Mouse (Mus musculus) MEL (cell line): Measurements from ENCODE around the gene Cmklr1. TPM values are rescaled to one million over a fixed set of nuclear protein-coding genes. Genes with fewer than 3 reads are reported as not detected.

Source experiments
- DNase-seq: peaks from one replicate; pipeline ENCODE4 v3.0.0; 2011; ENCODE audit warnings: low read depth, low spot score
- H3K27ac ChIP-seq: 2 replicates; pipeline ENCODE4 v1.5.1; 2012; ENCODE audit warnings: low read depth, mild to moderate bottlenecking, control low read depth, low read length, moderate library complexity; ENCODE audit not compliant: control insufficient read depth
- H3K27me3 ChIP-seq, 2 experiments: fragments of 150-350 bp in 1 of 2; sonication (generic) in 1 of 2; 2 replicates each; pipeline ENCODE4 v1.6.1; 2012; ENCODE audit warnings: low read length in 2 of 2, mild to moderate bottlenecking in 2 of 2, improper control_type of control experiment in 1 of 2, moderate library complexity in 1 of 2; ENCODE audit not compliant: insufficient read depth in 2 of 2, control insufficient read depth in 1 of 2
- H3K36me3 ChIP-seq, 2 experiments: 2 replicates each; pipeline ENCODE4 v1.6.1; 2012 to 2014; ENCODE audit warnings: low read length in 2 of 2, improper control_type of control experiment in 1 of 2, inconsistent platforms in 1 of 2, mild to moderate bottlenecking in 1 of 2; ENCODE audit not compliant: insufficient read depth in 2 of 2, control insufficient read depth in 1 of 2
- H3K4me1 ChIP-seq, 2 experiments: fragments of 150-350 bp in 1 of 2; sonication (generic) in 1 of 2; 2 replicates each; pipeline ENCODE4 v1.6.1; 2012; ENCODE audit warnings: low read length in 2 of 2, improper control_type of control experiment in 1 of 2, mild to moderate bottlenecking in 1 of 2; ENCODE audit not compliant: insufficient read depth in 2 of 2, control insufficient read depth in 1 of 2
- H3K4me3 ChIP-seq, 2 experiments: fragments of 150-350 bp in 1 of 2; sonication (generic) in 1 of 2; 2 replicates each; pipeline ENCODE4 v1.5.1; 2012; ENCODE audit warnings: low read depth in 2 of 2, low read length in 2 of 2, mild to moderate bottlenecking in 2 of 2, moderate library complexity in 2 of 2, control low read depth in 1 of 2, improper control_type of control experiment in 1 of 2; ENCODE audit not compliant: control insufficient read depth in 1 of 2, insufficient read depth in 1 of 2
- H3K79me2 ChIP-seq: 2 replicates; pipeline ENCODE4 v1.6.1; 2012; ENCODE audit warnings: mild to moderate bottlenecking, low read length, moderate library complexity; ENCODE audit not compliant: control insufficient read depth, poor library complexity, insufficient read depth
- H3K9ac ChIP-seq: 2 replicates; pipeline ENCODE4 v1.6.1; 2012; ENCODE audit warnings: low read depth, mild to moderate bottlenecking, control low read depth, low read length, moderate library complexity; ENCODE audit not compliant: control insufficient read depth, poor library complexity, severe bottlenecking
- H3K9me3 ChIP-seq: fragments of 150-350 bp; sonication (generic); replicated peaks from 2 replicates; pipeline ENCODE4 v1.6.1; 2012; ENCODE audit warnings: mild to moderate bottlenecking, low read length, improper control_type of control experiment, moderate library complexity; ENCODE audit not compliant: insufficient read depth
- BHLHE40 ChIP-seq: IDR thresholded peaks from 2 replicates; pipeline ENCODE4 v1.6.1; 2012; ENCODE audit warnings: low read depth, mild to moderate bottlenecking, inconsistent platforms, low read length, improper control_type of control experiment, borderline replicate concordance
- ELF1 ChIP-seq: IDR thresholded peaks from 2 replicates; pipeline ENCODE4 v1.6.1; 2014; ENCODE audit warnings: low read depth, mild to moderate bottlenecking, inconsistent platforms, low read length, improper control_type of control experiment, moderate library complexity
- ETS1 ChIP-seq: IDR thresholded peaks from 2 replicates; pipeline ENCODE4 v1.6.1; 2012; ENCODE audit warnings: low read depth, mild to moderate bottlenecking, inconsistent platforms, low read length, improper control_type of control experiment, moderate library complexity
- GABPA ChIP-seq: IDR thresholded peaks from 2 replicates; pipeline ENCODE4 v1.6.1; 2012; ENCODE audit warnings: low read depth, mild to moderate bottlenecking, inconsistent platforms, low read length, improper control_type of control experiment, moderate library complexity
- GATA1 ChIP-seq: IDR thresholded peaks from 2 replicates; pipeline ENCODE4 v1.6.1; 2011; ENCODE audit warnings: low read depth, low read length, improper control_type of control experiment
- HCFC1 ChIP-seq: IDR thresholded peaks from 2 replicates; pipeline ENCODE4 v1.6.1; 2012; ENCODE audit warnings: low read depth, mild to moderate bottlenecking, inconsistent platforms, low read length, improper control_type of control experiment, moderate library complexity
- KAT2A ChIP-seq: conservative IDR thresholded peaks from 2 replicates; pipeline ENCODE4 v1.6.1; 2012; ENCODE audit warnings: low read depth, low read length, improper control_type of control experiment, inconsistent platforms
- MAFK ChIP-seq: IDR thresholded peaks from 2 replicates; pipeline ENCODE4 v1.6.1; 2011; ENCODE audit warnings: low read depth, mild to moderate bottlenecking, low read length, improper control_type of control experiment, borderline replicate concordance
- MAZ ChIP-seq: IDR thresholded peaks from 2 replicates; pipeline ENCODE4 v1.6.1; 2012; ENCODE audit warnings: low read depth, mild to moderate bottlenecking, inconsistent platforms, low read length, improper control_type of control experiment
- MEF2A ChIP-seq: IDR thresholded peaks from 2 replicates; pipeline ENCODE4 v1.6.1; 2014; ENCODE audit warnings: low read depth, mild to moderate bottlenecking, inconsistent platforms, low read length, improper control_type of control experiment; ENCODE audit not compliant: poor library complexity, insufficient replicate concordance, severe bottlenecking; ENCODE audit errors: extremely low read depth
- MXI1 ChIP-seq: IDR thresholded peaks from 2 replicates; pipeline ENCODE4 v1.6.1; 2011; ENCODE audit warnings: mild to moderate bottlenecking, low read depth, low read length, improper control_type of control experiment
- NRF1 ChIP-seq: IDR thresholded peaks from 2 replicates; pipeline ENCODE4 v1.6.1; 2014; ENCODE audit warnings: low read depth, mild to moderate bottlenecking, inconsistent platforms, low read length, improper control_type of control experiment, moderate library complexity; ENCODE audit not compliant: poor library complexity, insufficient read depth, severe bottlenecking
- POLR2AphosphoS2 ChIP-seq: IDR thresholded peaks from 2 replicates; pipeline ENCODE4 v1.6.1; 2011; ENCODE audit warnings: low read length, improper control_type of control experiment
- RCOR1 ChIP-seq: IDR thresholded peaks from 2 replicates; pipeline ENCODE4 v1.6.1; 2012; ENCODE audit warnings: low read depth, mild to moderate bottlenecking, inconsistent platforms, low read length, improper control_type of control experiment
- SIN3A ChIP-seq: IDR thresholded peaks from 2 replicates; pipeline ENCODE4 v1.6.1; 2012; ENCODE audit warnings: low read length, improper control_type of control experiment, inconsistent platforms
- TCF12 ChIP-seq: IDR thresholded peaks from 2 replicates; pipeline ENCODE4 v1.6.1; 2014; ENCODE audit warnings: low read depth, mild to moderate bottlenecking, inconsistent platforms, low read length, improper control_type of control experiment, moderate library complexity
- ZNF384 ChIP-seq: IDR thresholded peaks from 2 replicates; pipeline ENCODE4 v1.6.1; 2012; ENCODE audit warnings: low read depth, mild to moderate bottlenecking, inconsistent platforms, low read length, improper control_type of control experiment
- polyA plus RNA-seq, 2 experiments: library from polyadenylated mRNA; stranded (reverse) in 1 of 2; unstranded in 1 of 2; fragments of >175 nt in 1 of 2; fragments of >200 nt in 1 of 2; gene quantifications; 2 replicates each; pipeline versions ENCODE4 v1.2.1 to v1.2.4; 2012; ENCODE audit warnings: low replicate concordance in 2 of 2, low read depth in 1 of 2; ENCODE audit not compliant: insufficient read length in 2 of 2, insufficient read depth in 1 of 2, missing spikeins in 1 of 2
- total RNA-seq: library from RNA; depleted of rRNA; stranded (reverse); fragments of 300-350 nt; gene quantifications from 2 replicates; pipeline ENCODE4 v1.2.3, GENCODE M21; 2012

The Cmklr1 gene
- total and polyA plus RNA-seq, 3 experiments: not detected

DNA sequence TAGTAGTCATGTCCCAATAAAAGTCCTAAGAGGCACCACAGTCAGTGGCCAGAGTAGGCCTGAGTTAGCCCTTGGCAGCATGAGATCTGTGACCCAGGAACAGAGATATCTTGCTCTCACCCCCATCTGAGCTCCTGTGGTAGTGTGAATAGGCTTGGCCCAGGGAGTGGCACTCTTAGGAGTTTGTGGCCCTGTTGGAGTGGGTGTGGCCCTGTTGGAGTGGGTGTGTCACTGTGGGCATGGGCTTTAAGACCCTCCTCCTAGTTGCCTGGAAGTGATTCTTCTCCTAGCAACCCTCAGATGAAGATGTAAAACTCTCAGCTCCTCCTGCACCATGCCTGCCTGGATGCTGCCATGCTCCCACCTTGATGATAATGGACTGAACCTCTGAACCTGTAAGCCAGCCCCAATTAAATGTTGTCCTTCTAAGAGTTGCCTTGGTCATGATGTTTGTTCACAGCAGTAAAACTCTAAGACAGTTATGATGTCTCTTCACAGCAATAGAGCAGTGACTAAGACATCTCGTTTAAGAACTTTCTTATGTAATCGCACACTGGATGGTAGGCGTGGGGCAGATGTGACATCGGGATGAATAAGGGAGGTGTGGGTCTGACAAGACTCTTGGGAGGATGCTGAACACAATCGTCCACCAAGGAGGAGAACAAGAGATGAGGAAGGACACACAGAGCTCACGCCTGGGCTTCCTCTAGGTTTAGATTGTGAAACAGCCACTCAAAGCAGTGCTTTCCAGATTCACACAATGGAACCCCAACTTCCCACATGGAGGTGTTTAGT lies 56.1 kb downstream of the Cmklr1 start:
- no peak for DNase-seq
- Histone ChIP-seq H3K4me3 (no peak overlapping the region), H3K9ac (no peak overlapping the region), H3K9me3 (no peaks in the 10 kb centered on the region)
- TF ChIP-seq KAT2A (no peak), BHLHE40 (no peak), GABPA (no peak), MXI1 (no peak), RCOR1 (no peak), ETS1 (no peak), HCFC1 (no peak), NRF1 (no peak), MAZ (no peak), GATA1 (no peak), MAFK (no peak), POLR2AphosphoS2 (no peak)
- TF ChIP-seq, all 39 proteins: peak for 0
- Histone ChIP-seq H3K4me1 (no peaks in the 10 kb centered on the region), H3K27ac (no peak overlapping the region), H3K36me3 (no peaks in the 10 kb centered on the region), H3K79me2 (no peaks in the 10 kb centered on the region), H3K27me3 (no peaks in the 10 kb centered on the region)

DNA sequence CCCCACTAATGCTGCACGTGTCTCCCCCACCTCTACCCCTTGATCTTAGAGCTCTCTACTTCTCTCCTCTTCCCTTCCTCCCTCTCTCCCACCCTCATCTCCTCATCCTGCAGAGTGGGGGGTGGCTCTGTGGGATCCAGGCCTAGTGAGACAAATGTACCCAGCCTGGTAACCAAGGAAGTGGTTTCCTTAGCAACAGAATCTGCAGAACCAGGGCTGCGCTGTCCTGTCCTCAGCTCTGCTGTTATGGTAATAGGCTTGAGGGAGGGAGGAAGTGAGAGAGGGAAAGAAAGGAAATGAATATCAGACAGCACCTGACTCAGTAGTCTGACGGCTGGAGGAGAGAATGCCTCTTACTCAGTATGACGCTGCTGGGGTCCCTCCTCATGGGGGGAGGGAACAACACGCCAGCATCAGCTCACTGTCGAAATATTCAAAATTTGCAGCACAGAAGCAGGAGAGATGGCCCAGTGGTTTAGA lies 58.4 kb downstream of the Cmklr1 start:
- Histone ChIP-seq H3K4me3 (no peak overlapping the region), H3K9ac (no peak overlapping the region), H3K9me3 (no peaks in the 10 kb centered on the region), H3K79me2 (no peaks in the 10 kb centered on the region), H3K27me3 (no peaks in the 10 kb centered on the region), H3K27ac (no peak overlapping the region), H3K4me1 (no peaks in the 10 kb centered on the region), H3K36me3 (no peaks in the 10 kb centered on the region)
- no peak for TF ChIP-seq GATA1
- no peak for TF ChIP-seq POLR2AphosphoS2
- TF ChIP-seq NRF1: no peak
- TF ChIP-seq HCFC1: no peak
- no peak for TF ChIP-seq MEF2A
- no peak for TF ChIP-seq TCF12
- no peak for TF ChIP-seq BHLHE40
- no peak for TF ChIP-seq ETS1
- no peak for TF ChIP-seq MXI1
- no peak for TF ChIP-seq ELF1
- TF ChIP-seq SIN3A: no peak
- TF ChIP-seq ZNF384: no peak
- no peak for DNase-seq
